Mouse (Mus musculus) urinary bladder, postnatal 10 days (tissue): ENCODE measurements around the gene Chst11.

Experiments
- DNase-seq: peaks from one replicate; pipeline ENCODE4 v3.0.0; 2022; ENCODE audit warnings: low spot score

Gene Chst11

DNA sequence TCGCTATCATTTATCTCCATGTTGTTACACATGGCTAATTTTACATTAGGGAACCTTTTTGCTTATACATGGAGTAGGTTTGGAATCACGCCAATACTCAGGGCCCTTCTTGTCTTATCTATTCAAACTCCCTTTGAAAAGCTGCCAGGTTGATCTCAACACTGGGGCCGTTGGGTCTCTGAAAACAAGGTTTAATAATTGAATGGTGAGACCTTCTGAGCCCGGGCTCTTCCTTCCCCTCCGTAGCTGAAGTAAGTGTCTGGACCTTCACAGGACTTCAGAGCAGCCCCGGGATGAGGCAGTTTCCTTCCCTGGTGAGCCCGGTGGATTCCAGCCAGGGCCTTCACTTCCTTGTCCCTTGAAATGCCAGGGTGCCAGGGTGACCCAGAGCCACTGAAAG, 5.6 kb downstream of the Chst11 start:
- DNase-seq = no peak

DNA sequence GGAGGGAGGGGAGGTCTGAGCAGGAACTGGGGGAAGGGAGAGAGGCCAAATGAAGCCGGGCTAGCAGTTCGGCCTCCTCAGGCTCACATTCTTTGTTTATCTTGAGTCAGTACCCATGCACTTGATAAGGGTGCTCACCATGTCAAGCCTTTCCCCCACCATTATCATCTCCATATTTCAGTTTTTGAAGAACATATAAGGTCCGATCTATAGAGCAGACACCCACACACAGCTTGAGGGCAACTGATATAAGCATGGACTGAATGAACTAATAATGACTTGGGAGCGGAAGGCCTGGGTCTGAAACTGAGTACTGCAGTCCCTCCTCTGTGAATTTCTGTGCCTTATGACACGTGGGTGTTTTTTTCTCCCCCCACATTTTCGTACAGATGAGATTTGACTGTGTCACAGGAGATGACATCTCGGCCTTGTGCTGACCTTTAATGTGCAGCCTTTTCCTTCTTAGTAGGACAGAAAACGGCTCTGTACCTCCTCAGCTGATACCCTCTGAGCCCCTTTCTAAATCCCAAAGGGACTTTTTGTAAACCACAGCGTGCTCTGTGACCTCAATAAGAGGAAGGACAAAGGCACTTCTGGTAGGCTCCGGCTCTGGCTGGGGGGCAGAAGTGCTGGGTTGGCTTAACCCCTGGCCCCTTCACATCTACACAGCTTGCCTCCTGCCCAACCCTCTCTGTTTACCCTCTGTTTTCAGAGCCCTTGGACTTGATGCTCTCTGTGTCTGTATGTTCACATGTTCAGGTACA, 6.6 kb downstream of the Chst11 start:
- no peak for DNase-seq

DNA sequence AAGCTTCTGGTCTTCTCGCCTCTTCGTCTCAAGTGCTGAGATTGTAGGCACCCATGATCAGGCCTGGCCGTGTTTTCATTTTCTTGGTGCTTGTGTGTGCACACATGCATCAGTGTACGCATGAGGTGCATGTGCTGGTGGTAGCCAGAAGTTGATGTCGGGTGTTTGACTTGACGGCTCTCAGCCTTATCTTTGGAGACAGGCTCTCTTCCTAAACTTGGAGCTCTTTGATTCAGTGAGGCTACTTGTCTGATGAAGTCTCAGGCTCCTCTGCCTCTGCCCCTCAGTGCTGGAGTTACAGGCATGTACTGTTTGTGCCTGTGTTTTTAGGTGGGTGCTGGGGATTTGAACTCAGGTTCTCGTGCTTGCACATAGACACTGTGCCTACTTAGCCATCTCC, 9.0 kb downstream of the Chst11 start:
- DNase-seq = no peak

DNA sequence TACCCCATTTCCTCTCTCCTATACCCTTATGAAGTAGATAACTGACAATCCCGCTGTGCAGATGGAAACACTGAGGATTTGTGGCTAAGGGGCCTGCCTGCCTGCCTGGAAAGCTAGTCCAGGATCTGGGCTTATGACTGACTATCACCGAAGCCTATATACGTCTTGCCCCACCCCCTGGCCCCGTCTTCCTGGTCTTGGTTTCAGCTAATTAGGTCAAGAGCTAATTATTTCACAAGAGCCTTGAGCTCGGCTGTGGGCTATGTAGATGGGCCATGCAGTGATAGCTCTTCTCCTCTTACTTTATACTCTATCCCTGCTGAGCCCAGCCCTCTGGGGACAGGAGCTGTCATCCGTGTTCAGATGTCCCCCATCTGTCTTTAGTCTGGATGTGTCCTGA, 12.2 kb downstream of the Chst11 start:
- no peak for DNase-seq

DNA sequence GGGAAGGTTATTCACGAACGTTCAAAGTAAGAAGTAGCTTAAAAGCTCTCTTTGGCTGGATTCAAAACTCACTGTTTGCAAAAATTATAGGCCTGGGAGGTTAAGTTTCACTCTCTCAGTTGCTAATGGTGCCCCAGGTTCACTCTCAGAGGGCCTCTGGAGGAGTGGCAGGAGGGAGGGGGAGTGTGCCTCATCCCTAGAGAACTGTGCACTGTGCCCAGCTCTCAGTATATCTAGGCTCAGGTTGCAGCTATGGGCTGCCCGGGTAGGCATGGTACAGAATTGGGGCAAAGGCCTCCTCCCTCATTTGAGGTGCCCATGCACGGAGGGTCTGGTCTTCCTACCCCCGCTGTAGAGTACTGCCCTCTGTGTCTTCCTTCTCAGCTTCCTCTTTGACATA, 14.9 kb downstream of the Chst11 start:
- no peak for DNase-seq

DNA sequence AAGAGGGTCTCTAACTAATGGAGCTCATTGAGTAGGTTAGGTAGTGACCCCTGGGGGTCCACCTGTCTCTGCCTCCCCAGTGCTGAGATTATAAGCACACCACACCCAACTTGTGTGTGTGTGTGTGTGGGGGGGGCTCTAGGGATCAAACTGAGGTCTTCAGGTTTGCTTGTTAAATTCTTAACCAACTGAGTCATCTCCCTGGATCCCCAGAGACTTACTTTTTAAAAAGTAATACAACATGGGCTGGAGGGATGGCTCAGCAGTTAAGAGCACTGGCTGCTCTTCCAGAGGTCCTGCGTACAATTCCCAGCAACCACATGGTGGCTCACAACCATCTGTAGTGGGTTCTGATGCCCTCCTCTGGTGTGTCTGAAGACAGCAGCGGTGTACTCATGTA, 15.4 kb downstream of the Chst11 start:
- no peak for DNase-seq

DNA sequence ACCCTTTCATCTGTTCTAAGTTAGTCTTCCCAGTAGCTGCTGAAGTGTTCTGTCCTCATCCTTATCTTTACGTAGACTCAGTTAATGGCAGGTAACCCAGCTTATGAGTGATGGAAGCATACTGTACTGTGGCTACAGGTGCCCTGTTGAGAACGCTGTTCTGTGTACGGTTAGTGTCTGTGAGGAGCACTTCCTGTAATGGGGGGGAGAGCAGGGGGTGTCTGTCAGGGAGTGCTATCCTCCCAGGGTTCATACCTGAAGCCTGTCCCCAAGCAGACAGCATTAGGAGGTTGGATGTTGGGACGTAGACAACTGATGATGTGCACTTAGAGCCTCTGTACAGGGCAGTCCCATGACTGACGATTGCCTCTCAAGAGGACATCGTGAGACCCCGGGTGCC, 18.6 kb downstream of the Chst11 start:
- DNase-seq = no peak

DNA sequence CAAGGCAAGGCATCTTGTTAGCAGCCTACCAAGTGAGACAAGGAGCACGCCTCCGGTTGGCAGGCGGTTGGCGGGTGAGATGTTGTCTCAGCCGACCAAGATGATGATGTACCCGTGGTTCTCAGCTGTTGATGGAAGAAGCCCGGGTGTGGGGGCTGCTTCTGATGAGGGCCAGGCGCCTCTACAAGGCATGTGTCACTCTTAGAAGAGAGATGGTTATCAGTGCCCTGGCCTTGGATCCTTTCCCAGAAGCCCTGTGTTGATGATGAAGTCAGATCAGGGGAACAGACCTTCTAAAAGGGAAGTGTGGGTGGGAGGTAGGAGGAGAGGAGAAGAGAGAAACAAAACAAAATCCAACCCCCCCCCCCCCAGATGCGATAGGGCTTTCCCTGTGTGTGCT, 19.1 kb downstream of the Chst11 start:
- DNase-seq = no peak

DNA sequence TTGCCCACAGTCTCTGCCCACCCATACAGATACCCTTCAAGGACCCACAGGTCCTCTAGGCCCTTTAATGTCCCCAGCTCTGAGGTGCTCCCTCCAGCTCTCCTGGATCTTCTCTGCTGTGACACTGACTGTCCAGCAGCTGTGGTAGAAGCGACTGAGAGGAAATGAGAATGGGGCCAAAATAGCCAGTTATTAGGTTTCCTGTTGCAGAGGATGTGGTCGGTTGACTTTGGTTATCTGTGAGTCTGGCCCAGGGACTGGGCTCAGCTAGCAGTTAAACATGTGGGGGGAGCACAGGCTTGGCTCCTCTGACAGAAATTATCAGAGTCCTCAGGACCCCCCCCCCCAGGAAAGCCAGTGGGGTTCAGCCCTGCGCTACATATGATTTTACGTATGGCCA, 19.7 kb downstream of the Chst11 start:
- no peak for DNase-seq

DNA sequence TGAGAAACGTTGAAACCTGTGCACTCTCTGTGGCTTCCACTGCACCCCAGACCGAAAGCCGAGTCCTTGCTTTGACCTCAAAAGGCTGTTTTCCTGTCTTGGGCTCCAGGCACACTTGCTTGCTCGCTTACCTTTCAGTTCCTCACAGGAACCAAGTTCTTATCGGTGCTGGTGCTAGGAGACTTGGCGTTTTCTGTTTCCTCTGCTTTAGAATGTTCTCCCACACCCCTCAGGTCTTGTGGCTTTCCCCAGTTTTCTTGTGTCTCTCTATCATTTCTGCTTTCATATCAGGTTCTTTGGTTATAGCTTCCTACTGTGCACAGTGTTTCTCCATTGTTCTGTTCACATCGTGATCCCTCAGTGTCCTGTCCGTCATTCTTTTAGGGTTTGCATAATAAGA, 21.0 kb downstream of the Chst11 start:
- DNase-seq = no peak

DNA sequence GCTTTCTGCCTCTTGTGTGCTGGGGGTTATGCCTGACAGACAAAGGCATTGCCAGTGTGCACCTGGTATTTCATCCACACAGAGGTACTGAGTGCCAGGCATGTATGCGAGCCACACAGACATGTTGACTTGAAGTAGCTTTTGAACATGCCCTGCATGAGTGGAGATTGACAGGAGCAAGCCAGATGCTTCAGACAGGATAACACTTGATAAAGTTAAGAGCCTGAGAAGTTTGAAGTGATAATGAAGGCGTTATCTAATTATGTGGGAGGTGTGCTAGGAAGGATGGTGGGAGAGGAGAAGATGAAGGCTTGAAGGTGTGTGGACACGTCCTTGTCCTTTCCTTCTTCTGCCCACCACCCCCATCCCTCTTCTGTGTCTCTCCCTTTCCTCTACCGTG, 28.7 kb downstream of the Chst11 start:
- no peak for DNase-seq

DNA sequence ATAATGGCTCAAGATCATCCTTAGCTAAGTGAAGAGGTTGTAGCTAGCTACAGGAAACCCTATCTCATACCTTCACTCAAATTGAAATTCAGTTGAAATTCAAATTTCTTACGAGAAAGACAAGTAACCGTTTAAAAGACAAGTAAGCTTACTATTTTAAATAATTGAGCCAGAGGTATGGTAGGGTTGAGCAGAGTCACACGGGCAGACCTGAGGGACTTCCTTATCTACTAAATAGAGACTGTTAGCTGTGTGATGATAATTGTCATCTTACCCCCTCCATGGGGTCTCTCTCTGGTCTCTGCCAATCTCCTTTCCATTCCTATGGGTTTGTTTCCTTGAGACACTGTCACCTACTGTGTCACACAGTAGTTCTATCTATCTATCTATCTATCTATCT, 30.6 kb downstream of the Chst11 start:
- DNase-seq = no peak

DNA sequence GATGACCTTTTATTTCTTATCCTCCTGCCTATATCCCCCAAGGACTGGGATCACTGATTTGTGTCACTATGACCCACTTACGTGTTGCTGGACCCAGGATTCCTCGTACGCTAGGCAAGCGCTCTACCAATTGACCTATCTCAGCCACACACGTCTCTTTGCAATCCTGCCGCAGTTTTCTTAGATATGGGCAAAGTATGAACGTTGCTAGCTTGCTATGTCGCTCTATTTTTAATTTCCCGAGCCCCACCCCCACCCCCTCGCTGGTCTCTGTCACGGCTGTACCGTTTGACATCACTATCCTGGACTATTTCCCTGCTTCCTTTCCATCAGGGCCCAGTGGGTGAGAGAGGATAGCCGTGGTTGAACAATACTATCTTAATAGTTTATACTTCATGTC, 31.5 kb downstream of the Chst11 start:
- DNase-seq = no peak

DNA sequence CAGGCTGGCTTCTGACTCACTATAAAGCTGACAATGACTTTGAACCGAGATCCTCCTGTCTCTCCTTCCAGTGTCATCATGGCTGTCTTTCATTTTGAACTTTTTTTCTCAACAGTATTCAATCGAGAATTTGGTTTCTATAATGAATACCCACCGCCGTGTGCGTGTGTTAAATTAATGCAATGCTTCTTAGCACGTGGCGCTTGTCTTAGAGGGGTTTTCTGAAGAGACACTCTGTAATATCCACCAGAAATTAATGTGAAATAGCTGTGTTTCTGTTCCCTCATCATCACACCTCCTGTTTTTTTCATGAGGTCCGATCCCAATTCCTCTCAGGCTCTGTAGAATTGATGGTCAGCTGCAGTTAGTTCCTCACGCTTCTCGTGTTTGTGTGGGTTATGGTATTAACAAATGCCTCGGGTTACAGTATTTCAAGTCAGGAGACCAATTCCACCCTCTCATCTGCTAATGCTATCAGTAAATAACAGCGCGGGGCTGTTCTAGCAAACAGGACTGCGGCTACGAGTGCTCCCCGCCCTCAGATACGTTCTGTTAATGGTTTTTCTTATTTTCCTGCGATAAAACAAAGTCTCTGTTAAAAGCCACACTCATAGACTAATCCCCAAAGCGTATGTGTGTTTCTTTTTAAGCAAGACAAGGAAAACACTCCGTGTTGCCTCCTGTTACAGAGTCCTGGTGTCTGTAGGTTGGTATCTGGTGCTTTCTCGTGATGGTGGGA, 32.6 kb downstream of the Chst11 start:
- no peak for DNase-seq

DNA sequence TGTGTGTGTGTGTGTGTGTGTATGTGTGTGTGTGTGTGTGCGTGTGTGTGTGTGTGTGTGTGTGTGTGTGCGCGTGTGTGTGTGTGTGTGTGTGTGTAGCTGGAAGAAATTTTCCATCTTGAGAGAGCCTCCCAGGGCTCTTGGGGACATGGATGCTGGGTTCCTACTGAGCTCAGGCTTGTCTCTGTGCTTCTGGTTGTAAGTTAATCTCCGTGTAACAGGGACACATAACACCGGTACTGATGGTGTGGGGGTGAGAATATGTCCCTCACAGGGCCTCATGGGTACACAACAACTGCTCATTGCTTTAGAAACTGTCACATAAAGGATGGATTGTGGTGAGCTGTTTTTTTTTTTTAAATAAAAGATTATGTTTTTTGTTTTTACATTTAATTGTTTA, 33.2 kb downstream of the Chst11 start:
- no peak for DNase-seq

DNA sequence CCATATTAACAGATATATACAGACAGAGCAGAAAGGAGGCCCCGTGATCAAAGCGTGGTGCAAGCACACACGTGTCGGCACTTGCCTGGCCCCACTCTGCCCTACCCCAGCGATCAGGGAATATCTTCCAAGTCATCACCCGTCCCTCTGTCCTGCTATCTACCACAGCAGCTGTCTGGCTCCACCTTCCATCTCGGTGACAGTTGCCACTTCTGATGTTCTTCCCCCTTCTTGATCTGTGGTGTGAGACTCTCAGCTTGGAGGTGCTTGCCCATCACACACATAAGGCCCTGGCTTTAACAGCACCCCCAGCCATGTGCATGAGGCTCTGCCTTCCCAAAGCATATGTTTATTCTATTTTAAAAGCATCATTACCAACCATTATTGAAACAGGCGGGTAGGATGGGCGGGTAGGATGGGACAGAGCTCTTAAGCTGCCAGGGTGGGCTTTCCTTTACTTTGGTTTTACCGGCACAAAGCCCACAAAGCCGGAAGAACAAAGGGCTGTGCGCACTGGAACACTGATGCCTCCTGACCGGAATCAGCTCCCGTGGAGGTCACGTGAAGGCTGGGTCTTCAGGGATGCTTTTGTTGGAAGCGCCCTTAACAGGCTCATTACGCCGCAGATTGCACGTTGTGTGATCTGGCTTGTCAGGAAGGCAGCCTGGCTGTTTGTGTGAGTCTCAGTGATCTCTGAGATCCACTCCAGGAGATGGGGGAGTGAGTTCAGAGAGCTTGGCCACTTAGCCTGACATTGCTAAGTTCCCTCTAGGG, 34.4 kb downstream of the Chst11 start:
- no peak for DNase-seq

DNA sequence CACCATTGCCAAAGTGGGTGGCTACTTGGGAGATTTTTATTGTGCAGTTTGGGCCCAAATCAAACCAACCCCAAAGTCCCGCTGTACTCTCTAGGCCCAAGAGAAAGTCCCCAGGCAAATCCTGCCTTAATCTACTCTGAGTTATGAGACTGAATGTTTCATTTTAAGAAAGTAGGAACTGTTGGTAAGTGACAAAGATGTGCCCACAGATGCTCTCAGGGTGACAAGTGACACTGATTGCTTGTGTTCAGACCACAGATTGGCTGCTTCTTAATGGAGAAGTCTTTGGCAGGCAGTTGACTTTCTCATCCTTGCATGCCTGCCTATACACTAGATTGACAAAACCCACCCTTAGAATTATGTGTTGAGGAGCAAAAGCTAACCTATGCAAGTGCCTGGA, 37.3 kb downstream of the Chst11 start:
- DNase-seq = no peak

DNA sequence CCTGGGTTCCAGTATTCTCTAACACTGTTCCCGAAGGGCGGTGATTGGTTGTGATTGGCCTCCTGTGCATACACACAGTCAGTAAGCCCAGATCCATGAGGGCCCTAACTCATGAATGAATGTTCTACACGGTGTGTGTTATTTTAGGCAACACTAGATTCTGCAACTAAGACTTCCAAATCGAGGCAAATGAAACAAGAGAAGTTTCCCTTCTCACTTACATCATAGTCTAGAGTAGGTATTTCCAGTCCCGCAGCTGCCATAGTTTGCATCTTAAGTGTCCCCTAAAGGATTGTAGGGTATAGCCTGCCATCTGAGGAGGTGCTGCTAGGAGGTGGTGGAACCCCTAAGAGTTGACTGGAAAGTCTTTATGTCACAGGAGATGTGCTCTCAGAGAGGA, 40.9 kb downstream of the Chst11 start:
- DNase-seq = no peak

DNA sequence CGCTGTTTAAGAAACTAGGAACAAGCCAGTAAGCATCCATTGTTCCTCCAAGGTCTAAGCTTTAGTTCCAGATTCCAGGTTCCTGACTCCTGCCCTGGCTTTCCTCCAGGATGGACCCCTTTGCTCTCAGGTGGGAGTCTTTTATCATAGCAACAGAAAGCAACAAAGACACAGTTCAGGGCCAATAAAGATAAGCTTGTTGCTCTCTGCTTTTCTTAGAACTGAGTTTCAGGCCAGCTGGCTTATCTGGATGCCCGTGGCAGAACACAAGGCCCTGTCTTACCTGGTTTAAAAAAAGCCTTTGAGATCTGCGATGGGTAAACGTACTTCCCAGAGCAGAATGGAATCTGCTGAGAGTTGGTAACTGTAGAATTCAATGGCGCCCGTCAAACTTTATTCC, 42.4 kb downstream of the Chst11 start:
- no peak for DNase-seq

DNA sequence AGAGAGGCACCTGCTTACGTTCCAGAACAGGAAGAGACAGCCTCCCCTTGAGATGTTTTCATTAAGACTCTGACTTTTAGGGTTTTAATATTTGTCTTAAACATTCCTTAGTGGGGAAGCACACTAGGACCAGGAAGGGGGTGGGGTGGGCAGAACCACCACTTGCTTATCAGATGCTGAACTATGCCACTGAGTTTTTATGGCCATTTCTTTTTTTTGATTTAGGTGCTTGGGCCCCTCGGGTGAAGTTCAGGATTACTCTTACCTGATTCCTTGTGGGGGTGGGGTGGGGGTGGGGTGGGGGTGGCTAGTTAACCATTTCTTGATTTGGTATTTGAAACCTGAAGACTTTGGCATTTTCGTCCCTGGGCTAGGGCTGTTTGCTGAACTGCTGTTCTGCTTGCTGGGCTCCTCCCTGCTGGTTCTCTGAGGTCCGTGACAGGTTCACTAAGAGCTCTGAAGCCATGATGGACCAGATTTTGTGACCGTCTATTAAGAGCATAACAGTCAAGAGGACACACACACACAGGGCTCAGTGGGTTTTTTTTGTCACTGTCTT, 44.9 kb downstream of the Chst11 start:
- no peak for DNase-seq

DNA sequence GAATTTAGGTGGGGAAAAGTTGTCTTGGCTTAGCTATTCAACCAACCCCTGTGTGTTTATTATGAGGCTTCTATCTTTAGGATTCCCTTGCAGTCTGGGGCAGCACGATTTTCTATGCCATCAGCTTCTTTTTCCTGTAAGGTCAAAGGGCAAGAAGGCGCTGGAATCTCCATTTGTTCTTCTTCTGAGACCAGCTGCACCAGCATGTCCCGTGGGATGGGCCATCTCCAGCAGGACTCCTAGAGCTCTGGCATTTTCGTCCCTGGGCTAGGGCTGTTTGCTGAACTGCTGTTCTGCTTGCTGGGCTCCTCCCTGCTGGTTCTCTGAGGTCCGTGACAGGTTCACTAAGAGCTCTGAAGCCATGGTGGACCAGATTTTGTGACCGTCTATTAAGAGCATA, 45.6 kb downstream of the Chst11 start:
- DNase-seq = no peak

DNA sequence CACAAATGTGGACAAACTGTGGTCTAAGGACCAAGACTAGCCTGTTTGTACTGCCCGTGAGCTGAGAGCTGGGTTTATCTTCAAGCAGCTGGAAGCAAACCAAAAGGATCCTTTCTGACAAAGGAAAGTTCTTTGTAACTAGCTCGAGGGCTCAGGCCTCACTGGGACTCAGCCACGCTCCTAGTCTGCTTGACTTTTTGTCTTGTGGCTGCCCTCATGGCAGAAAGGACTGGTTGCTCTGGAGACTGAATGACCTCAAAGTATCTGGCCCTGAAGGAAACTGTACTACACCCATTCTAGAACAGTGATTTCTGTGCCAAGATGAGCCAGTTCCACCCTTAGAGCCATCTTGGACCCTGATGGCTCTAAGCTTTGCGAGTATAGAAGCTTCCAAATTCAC, 46.3 kb downstream of the Chst11 start:
- DNase-seq = no peak

DNA sequence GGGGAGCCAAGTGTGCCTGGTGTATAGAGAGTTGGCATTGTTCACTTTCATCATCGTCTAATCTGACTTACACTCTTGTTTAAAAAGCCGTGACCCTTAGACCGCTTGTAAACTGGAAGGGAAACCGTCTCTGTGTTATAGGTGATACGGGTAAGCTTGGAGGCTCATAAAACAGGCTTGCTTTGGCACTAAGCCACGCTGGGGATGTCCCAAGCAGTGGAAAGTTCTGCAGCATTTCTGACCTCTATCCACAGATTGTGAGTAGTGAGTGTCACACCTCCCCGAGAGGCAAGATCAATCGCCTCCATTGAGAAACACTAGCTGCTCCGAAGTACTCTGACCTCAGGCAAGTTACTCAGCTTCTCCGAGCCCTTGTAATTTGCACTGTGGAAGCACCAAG, 47.3 kb downstream of the Chst11 start:
- no peak for DNase-seq
